Mouse (Mus musculus) megakaryocyte-erythroid progenitor cell, adult 5-6 weeks (primary cell): ENCODE results near the gene Erp27. TPM values are rescaled to one million over a fixed set of nuclear protein-coding genes. Genes with fewer than 3 reads are reported as not detected.

ENCODE experiments used
- ATAC-seq: replicated peaks from 2 replicates; pipeline ENCODE4 v1.8.0; 2016; ENCODE audit warnings: mild to moderate bottlenecking, inconsistent platforms; ENCODE audit not compliant: severe bottlenecking, poor library complexity, low FRiP score, low TSS enrichment
- total RNA-seq, 2 experiments: library from RNA; stranded (forward) in 1 of 2; stranded (reverse) in 1 of 2; fragments of 200-1000, 215-1000 nt in 1 of 2; fragments of >200 nt in 1 of 2; fragmentation: Nextera tagmentation in 1 of 2; gene quantifications; 2 replicates each; pipeline ENCODE4 v1.2.3; 2014 to 2017

Erp27 gene
- total RNA-seq, 2 experiments from 2014 or later = 1.6 TPM; not detected in 1

DNA sequence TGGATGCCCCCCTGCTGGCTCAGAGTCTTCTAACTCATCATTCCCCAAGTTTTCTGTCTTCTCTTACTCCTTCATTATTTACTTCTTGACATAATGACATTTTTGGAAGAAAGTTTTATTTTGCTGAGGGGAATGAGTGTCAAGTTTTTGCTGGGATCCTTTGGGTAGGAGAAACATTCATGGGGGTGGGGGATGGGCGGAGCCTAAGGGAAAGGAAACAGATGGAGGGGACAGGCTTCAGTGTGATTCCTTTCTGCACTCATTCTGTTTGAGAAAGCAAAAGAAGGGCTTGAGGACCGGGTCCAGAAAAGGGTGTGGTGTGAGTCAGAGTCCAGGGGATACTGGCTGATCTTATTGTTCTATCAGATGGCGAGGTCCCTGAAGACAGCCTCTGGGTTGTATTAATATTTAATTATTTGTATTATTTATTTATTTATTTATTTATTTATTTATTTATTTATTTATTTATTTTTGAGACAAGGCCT lies 38.5 kb downstream of the Erp27 start:
- no peak for ATAC-seq

DNA sequence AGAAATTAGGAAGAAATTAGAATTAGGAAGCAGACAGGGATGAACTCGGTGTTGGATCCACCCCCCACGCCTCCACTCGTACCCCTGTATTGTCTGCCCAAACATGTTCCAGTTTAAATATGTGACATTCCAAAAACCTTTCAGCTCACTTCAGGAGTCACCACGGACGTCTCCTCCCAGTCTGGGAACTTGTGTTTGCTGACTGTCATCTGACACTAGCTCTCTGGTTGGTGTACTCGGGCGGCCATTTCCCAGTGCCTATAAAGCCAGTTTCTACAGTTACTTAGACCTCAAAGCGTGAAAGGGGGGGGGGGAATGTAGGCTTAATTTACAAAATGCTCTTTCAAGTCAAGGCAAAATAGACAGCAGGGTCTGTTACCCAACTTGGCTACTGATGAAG lies 40.3 kb downstream of the Erp27 start:
- ATAC-seq = no peak

DNA sequence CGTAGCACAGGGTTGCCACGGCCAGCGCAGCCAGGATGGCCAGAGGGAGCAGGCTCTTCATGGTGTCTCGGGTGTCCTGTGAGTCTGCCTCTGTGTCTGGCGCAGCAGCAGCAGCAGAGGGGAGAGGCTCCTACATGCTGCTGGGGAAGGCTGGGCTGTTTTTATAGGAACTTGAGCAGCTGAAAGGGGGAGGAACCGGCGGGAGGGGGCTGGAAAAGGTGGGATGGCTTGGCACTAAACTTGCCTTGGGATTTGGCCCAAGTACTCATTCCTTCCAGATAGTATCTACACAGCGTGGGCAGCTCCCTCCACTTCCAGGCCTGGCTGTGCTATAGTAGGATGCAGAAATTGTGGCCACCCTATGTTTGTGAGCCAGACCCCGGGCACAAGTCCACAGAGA lies 46.3 kb downstream of the Erp27 start, which contains the start of gene Mgp:
TSS of gene Mgp (minus strand) at position 154 of the 400 bp plus-strand sequence.
- 0 out of 2 replicates have a peak, but pooled peaks have one; percentile 18 for ATAC-seq

DNA sequence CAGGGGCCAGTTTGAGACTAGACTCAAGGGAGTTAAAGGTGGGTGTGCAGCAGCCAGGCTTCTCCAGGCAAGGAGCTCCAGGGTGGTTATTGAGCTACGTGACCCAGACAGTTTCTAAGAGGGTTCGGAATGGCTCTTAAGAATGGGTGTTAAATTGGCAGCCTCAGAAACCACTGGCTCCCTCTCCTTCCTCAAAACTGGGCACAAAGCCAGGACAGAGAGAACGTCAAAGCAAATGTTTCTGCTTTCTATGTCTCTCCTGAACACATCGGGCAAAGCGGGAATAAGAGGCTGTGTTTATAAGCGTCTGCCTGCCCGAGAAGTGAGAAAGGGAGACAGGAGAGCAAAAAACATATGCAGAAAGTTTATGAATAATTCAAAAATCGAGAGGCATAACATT lies 47.4 kb downstream of the Erp27 start:
- no peak; the same call in 1 of the 2 replicates for ATAC-seq

DNA sequence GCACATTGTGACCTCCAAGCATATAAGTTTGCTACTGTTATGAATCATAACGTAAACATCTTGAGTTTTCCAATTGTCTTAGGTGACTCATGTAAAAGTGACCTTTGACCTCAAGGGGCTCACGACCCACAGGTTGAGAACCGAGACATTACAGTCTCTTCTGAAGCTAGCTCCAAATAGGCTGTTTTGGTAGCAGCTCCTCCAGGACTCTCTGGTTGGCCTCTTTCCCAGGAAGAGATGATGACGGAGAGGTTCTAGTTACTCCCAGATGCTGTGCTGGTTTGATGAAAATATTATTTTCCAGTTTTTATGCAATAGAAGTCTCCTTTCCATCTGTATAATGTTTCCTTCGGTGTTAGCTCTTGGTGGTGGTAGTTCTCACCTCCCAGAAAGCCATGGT lies 53.1 kb downstream of the Erp27 start:
- ATAC-seq = no peak

DNA sequence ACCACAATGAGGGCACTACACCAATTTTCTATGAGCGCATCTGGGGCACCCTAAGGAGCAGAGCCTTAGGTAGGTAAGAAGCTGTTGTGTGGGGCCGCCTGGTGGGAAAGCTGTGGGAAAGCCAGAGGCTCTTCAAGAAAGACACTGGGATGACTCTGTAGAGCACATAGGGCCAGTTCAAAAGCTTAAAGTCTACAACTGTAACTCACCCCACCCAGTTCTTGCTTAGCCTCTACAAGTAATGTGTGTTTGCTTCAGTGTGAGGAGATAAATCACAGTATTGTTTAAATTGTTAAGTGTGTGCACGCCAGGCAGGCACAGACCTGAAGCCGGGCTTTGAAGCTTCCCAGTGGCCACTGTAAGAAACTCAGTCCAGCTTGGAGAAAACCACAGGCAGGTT lies 55.8 kb downstream of the Erp27 start:
- no peak for ATAC-seq

DNA sequence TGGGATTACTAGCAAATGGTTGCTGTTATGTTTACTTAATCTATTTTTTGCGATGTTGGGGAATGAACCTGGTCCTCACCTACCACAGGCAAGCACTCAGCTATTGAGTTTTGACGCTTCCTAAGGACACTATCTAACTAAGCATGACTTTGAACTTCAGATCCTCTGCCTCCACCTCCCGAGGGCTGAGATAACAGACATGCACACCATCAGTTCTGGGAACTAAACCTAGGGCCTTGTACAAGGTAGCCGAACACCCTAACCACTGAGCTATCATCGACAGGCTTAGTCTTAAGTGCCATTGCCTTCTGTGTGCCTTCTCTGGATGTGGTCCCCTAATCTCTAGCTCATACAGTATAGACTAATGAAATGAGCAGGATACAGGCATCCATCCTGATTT lies 56.6 kb downstream of the Erp27 start:
- no peak for ATAC-seq

DNA sequence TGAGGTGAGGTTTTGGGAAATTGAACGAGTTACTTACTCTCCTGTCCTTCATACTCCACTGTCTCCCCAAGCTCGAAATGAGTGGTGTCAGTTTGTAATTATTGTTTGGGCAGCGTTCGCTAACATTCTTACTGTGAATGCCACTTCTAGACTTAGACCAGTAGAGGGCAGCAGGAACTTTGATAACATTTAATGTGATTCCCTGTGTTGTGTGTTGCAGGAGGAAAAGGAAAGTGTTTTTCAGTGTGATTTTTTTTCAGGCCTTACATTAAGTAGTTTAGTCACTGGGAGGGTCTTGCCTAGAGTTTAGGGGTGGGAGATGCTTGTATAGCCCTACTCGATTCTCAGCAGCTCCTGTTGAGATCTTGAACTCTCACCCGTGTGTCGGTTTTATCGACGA lies 61.0 kb downstream of the Erp27 start:
- 0 out of 2 replicates have a peak, but pooled peaks have one; percentile 11 for ATAC-seq

DNA sequence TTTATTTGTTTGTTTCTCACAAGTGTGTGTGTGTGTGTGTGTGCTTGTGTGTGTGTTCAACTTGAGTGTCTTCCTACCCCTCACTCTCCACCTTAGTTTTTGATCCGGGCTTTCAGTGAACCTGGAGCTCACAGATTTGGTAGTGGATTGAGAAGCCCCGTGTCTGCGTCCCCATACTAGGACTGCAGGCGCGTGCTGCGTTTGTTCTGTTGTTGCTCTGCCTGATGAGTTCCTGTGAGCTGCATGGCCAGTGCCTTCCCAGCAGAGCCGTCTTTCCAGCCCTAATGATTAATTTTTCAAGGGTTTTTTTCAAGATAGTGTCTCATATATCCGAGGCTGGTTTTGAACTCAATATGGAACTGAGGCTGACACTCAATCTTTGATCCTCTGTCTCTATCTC lies 63.6 kb downstream of the Erp27 start:
- ATAC-seq = no peak

DNA sequence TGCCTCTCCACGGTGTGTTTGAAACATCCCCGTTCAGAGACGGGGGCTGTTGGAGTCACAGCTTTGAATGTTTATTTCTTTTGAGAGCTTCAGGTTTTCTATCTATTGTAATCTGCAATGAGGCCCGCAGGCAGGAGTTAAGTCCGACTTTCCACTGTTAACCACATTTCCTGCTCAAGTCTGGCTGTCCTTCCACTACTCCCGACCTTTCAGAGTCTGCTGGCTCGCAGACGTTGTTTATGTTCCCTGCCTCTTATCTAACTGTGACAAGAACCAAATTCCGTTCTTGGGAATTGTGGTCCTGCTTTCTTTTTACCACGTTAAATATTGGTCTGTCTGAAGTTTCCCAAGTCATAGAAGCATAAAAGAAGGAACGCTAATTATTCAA lies 64.1 kb downstream of the Erp27 start:
- peak; percentile 15 for ATAC-seq

Other genes starting within 250 kb of the Erp27 start
- gene Gucy2c, start 140.4 kb downstream of the Erp27 start, total RNA-seq (2014; fragmentation: Nextera tagmentation) = not detected in 2 replicates
- not detected in 2 replicates for gene Gucy2c, start 140.4 kb downstream of the Erp27 start, total RNA-seq (2017)
- gene Hist4h4, start 117.8 kb downstream of the Erp27 start, total RNA-seq (2014; fragmentation: Nextera tagmentation) = 28.8 and 33.6 TPM in 2 replicates
- gene Hist4h4, start 117.8 kb downstream of the Erp27 start, total RNA-seq (2017) = 19.2 and 39.0 TPM in 2 replicates
- 38.7 and 39.4 TPM in 2 replicates for gene H2afj, start 113.9 kb downstream of the Erp27 start, total RNA-seq (2014; fragmentation: Nextera tagmentation)
- 43.2 and 73.2 TPM in 2 replicates for gene H2afj, start 113.9 kb downstream of the Erp27 start, total RNA-seq (2017)
- 0.96 and 1.2 TPM in 2 replicates for gene BC049715, start 94.6 kb downstream of the Erp27 start, total RNA-seq (2014; fragmentation: Nextera tagmentation)
- gene BC049715, start 94.6 kb downstream of the Erp27 start, total RNA-seq (2017) = 1.0 and 2.5 TPM in 2 replicates
- gene Wbp11, start 93.9 kb downstream of the Erp27 start, total RNA-seq (2014; fragmentation: Nextera tagmentation) = 122 and 137 TPM in 2 replicates
- gene Wbp11, start 93.9 kb downstream of the Erp27 start, total RNA-seq (2017) = 57.0 and 70.7 TPM in 2 replicates
- gene Smco3, start 86.7 kb downstream of the Erp27 start, total RNA-seq (2014; fragmentation: Nextera tagmentation) = 1.1 TPM in 1 of 2 replicates, not detected in the other
- gene Smco3, start 86.7 kb downstream of the Erp27 start, total RNA-seq (2017) = 1.2 TPM in 1 of 2 replicates, not detected in the other
- gene Art4, start 64.4 kb downstream of the Erp27 start, total RNA-seq (2014; fragmentation: Nextera tagmentation) = 9.9 and 10.7 TPM in 2 replicates
- gene Art4, start 64.4 kb downstream of the Erp27 start, total RNA-seq (2017) = 26.4 and 28.1 TPM in 2 replicates
- not detected in 2 replicates for gene Mgp, start 46.4 kb downstream of the Erp27 start, total RNA-seq (2014; fragmentation: Nextera tagmentation)
- not detected in 2 replicates for gene Mgp, start 46.4 kb downstream of the Erp27 start, total RNA-seq (2017)
- 3.1 TPM in 1 of 2 replicates, not detected in the other for gene Pde6h, start 1.7 kb upstream of the Erp27 start, total RNA-seq (2014; fragmentation: Nextera tagmentation)
- gene Pde6h, start 1.7 kb upstream of the Erp27 start, total RNA-seq (2017) = not detected in 2 replicates
- 207 and 252 TPM in 2 replicates for gene Arhgdib, start 19.7 kb upstream of the Erp27 start, total RNA-seq (2014; fragmentation: Nextera tagmentation)
- 203 and 254 TPM in 2 replicates for gene Arhgdib, start 19.7 kb upstream of the Erp27 start, total RNA-seq (2017)
- not detected in 2 replicates for gene Rerg, start 248.3 kb upstream of the Erp27 start, total RNA-seq (2014; fragmentation: Nextera tagmentation)
- not detected in 2 replicates for gene Rerg, start 248.3 kb upstream of the Erp27 start, total RNA-seq (2017)